Mouse (Mus musculus) stomach, embryonic 15.5 days (tissue): ENCODE measurements at regions not wholly inside any gene's neighbourhood (a gene's known extent, or its start where the extent isn't known, plus 50 kb on each side); places are given as distances from the start of the nearest gene placed in this dataset.

Experiments
- ATAC-seq: fragments of 200-750 bp; cut with Nextera tagmentation; 2 replicates; pipeline ENCODE4 v1.8.0; 2017; ENCODE audit warnings: low read depth, moderate number of reproducible peaks, moderate TSS enrichment; ENCODE audit not compliant: insufficient read depth, low FRiP score
- H3K27ac ChIP-seq: fragments of 300-500 bp; sonication (generic); 2 replicates; pipeline ENCODE4 v1.5.1; 2015; ENCODE audit warnings: mild to moderate bottlenecking, inconsistent platforms
- H3K27me3 ChIP-seq: fragments of 300-500 bp; sonication (generic); replicated peaks from 2 replicates; pipeline ENCODE4 v1.6.1; 2015; ENCODE audit warnings: inconsistent platforms
- H3K36me3 ChIP-seq: fragments of 300-500 bp; sonication (generic); 2 replicates; pipeline ENCODE4 v1.6.1; 2015; ENCODE audit warnings: inconsistent platforms
- H3K4me1 ChIP-seq: fragments of 300-500 bp; sonication (generic); 2 replicates; pipeline ENCODE4 v1.6.1; 2015; ENCODE audit warnings: inconsistent platforms
- H3K4me2 ChIP-seq: fragments of 300-500 bp; sonication (generic); 2 replicates; pipeline ENCODE4 v1.6.1; 2015; ENCODE audit warnings: mild to moderate bottlenecking, inconsistent platforms
- H3K4me3 ChIP-seq: fragments of 300-500 bp; sonication (generic); replicated peaks from 2 replicates; pipeline ENCODE4 v1.5.1; 2015; ENCODE audit warnings: inconsistent platforms
- H3K9ac ChIP-seq: fragments of 300-500 bp; sonication (generic); 2 replicates; pipeline ENCODE4 v1.6.1; 2015; ENCODE audit warnings: inconsistent platforms
- H3K9me3 ChIP-seq: fragments of 300-500 bp; sonication (generic); 2 replicates; pipeline ENCODE4 v1.6.1; 2016; ENCODE audit warnings: inconsistent platforms
- WGBS: fragments of 180-500 bp; shearing (Covaris S2); methylation state at CpG from one replicate; pipeline ENCODE4 v1.1.7; 2015; 5-methylcytosine and 5-hydroxymethylcytosine counted together

GRCm38 (mm10) chr8:11947766-11948165 is 107.5 kb downstream of the Tex29 start:
- H3K9ac ChIP-seq, result no peak overlapping the region
- no peak for ATAC-seq
- no peaks in the 10 kb centered on the region for H3K27me3 ChIP-seq
- H3K27ac ChIP-seq, result no peak overlapping the region
- WGBS, result 83% methylated on average over 8 of the region's 8 CpGs
- no peaks in the 10 kb centered on the region for H3K36me3 ChIP-seq
- no peaks in the 10 kb centered on the region for H3K9me3 ChIP-seq
- no peaks in the 10 kb centered on the region for H3K4me1 ChIP-seq
- no peak overlapping the region for H3K4me2 ChIP-seq
- H3K4me3 ChIP-seq, result no peak overlapping the region

- no peaks in the 10 kb centered on the region for H3K4me1 ChIP-seq
- H3K9ac ChIP-seq, result no peak overlapping the region
- no peak overlapping the region for H3K4me3 ChIP-seq
- no peaks in the 10 kb centered on the region for H3K9me3 ChIP-seq
- 0 out of 2 replicates have a peak, but pooled peaks cover 2% of the 10 kb centered on the region for H3K27me3 ChIP-seq
- no peaks in the 10 kb centered on the region for H3K36me3 ChIP-seq
- H3K4me2 ChIP-seq, result no peak overlapping the region
- H3K27ac ChIP-seq, result no peak overlapping the region
- WGBS, result 21% methylated on average over 7 of the region's 7 CpGs
- no peak for ATAC-seq
These were observed 116.0 kb downstream of the Tex29 start for GRCm38 (mm10) chr8:11956268-11956667.

GRCm38 (mm10) chr8:11957046-11957783 is 116.9 kb downstream of the Tex29 start:
- ATAC-seq, result no peak; the same call in 1 of the 2 replicates
- H3K9ac ChIP-seq, result no peak overlapping the region
- no peaks in the 10 kb centered on the region for H3K4me1 ChIP-seq
- no peak overlapping the region for H3K4me3 ChIP-seq
- no peak overlapping the region for H3K4me2 ChIP-seq
- no peaks in the 10 kb centered on the region for H3K9me3 ChIP-seq
- H3K36me3 ChIP-seq, result no peaks in the 10 kb centered on the region
- H3K27ac ChIP-seq, result no peak overlapping the region
- 62% methylated on average over 7 of the region's 7 CpGs for WGBS
- H3K27me3 ChIP-seq, result 0 out of 2 replicates have a peak, but pooled peaks cover 2% of the 10 kb centered on the region

DNA sequence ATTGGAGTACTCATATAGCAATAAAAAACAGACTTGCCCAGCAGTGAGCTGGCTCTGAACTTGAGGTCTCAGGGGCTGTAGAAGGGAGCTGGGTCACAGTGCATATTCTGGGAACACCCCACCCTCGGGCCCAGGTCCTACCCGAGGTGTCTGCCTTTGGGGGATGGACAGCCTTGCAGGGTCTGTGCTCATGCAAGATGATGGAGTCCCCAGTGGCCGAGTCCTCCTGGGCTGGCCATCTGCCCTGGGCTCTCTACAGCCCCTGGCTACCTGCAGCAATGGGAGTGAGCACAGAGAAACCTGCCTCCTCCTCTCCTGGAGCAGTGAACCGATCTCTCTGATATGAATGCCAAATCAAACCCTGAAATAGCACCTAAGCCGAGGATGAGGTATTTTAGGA is 117.9 kb downstream of the Tex29 start:
- Histone ChIP-seq H3K27me3 (0 out of 2 replicates have a peak, but pooled peaks cover 2% of the 10 kb centered on the region), H3K27ac (no peak overlapping the region), H3K36me3 (no peaks in the 10 kb centered on the region), H3K9me3 (no peaks in the 10 kb centered on the region), H3K4me2 (no peak overlapping the region), H3K9ac (no peak overlapping the region), H3K4me3 (no peak overlapping the region), H3K4me1 (no peaks in the 10 kb centered on the region)
- no peak for ATAC-seq
- WGBS, result 64% methylated on average over 5 of the region's 5 CpGs

- 78% methylated on average over 4 of the region's 4 CpGs for WGBS
- no peak for ATAC-seq
- Histone ChIP-seq H3K27me3 (0 out of 2 replicates have a peak, but pooled peaks cover 2% of the 10 kb centered on the region), H3K4me2 (no peak overlapping the region), H3K36me3 (no peaks in the 10 kb centered on the region), H3K4me3 (no peak overlapping the region), H3K9ac (no peak overlapping the region), H3K27ac (no peak overlapping the region), H3K4me1 (no peaks in the 10 kb centered on the region), H3K9me3 (no peaks in the 10 kb centered on the region)
These were observed 119.2 kb downstream of the Tex29 start for GRCm38 (mm10) chr8:11959466-11959865.

DNA sequence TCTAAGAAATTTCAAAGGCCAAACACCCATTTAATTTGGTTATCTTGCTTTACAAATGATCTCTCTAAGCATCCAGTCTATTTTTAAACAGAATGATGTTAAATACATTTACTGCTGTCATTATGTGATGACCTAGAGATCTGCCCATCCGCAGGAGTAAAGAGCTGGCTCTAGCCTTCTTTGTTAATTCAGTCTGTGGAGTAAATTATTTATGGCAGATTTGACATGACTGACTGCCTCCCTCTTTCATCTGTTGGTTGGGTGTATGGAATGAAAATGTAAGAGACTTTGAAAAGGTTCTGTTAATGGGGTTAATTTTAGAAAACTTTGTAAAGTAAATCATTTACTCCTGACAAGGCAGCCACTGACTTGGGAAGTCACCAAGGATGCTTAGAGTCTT is 123.3 kb downstream of the Tex29 start:
- H3K27me3 ChIP-seq, result 0 out of 2 replicates have a peak, but pooled peaks cover 2% of the 10 kb centered on the region
- no peak overlapping the region for H3K27ac ChIP-seq
- no peak for ATAC-seq
- H3K9ac ChIP-seq, result no peak overlapping the region
- H3K4me2 ChIP-seq, result no peak overlapping the region
- no peaks in the 10 kb centered on the region for H3K9me3 ChIP-seq
- no peaks in the 10 kb centered on the region for H3K4me1 ChIP-seq
- no peaks in the 10 kb centered on the region for H3K36me3 ChIP-seq
- H3K4me3 ChIP-seq, result no peak overlapping the region
- 25% methylated on average over 1 of the region's 1 CpGs for WGBS

DNA sequence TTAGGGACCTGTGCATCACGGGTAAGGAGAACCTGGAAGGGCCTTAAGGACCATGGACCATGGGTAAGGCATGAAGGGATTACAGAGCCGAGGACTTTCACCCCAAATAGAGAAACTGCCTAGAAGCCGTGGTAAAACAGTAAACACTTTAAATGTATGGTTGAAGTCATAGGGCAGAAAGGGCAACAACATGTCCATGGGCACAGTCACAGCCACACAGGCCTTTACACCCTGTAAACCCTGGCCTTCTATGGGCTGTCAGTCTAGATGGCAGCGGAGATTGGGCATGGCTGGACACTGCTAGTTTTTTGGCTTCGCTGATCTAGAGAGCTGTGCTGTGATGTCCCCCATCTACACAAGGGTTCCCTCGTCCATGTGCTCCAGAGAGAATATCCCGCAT is 127.4 kb downstream of the Tex29 start:
- ATAC-seq, result no peak
- H3K4me1 ChIP-seq, result no peaks in the 10 kb centered on the region
- 82% methylated on average over 7 of the region's 7 CpGs for WGBS

GRCm38 (mm10) chr8:11970515-11970914 is 130.2 kb downstream of the Tex29 start:
- ATAC-seq, result no peak
- H3K4me2 ChIP-seq, result no peak overlapping the region
- WGBS, result 85% methylated on average over 9 of the region's 9 CpGs

More for the DNA sequence above, 127.4 kb downstream of the Tex29 start:
- Histone ChIP-seq H3K27ac (no peak overlapping the region), H3K4me2 (no peak overlapping the region), H3K36me3 (no peaks in the 10 kb centered on the region), H3K9me3 (no peaks in the 10 kb centered on the region), H3K27me3 (no peaks in the 10 kb centered on the region), H3K9ac (no peak overlapping the region), H3K4me3 (no peak overlapping the region)

DNA sequence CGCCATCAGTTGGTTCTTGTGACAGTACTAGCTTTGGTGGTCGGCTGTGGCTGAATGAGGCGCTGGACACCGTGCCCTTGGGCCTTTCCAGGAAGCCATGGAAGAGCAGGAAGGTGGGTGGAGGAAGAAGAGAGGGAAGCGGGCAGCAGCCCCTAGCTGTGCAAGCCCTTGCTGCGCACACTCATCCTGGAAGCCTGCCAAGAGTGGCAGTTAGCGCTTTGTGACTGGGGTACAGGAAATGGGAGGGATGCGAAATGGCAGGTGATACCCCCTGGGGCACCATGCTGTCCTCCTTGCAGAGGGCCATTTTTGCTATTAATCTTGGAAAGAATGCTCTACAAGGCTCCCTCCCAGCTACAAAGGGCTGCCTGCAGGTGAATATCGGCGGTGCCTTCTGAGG is 133.2 kb downstream of the Tex29 start:
- Histone ChIP-seq H3K9ac (no peak overlapping the region), H3K4me1 (no peaks in the 10 kb centered on the region), H3K4me3 (no peak overlapping the region), H3K4me2 (no peak overlapping the region), H3K27me3 (no peaks in the 10 kb centered on the region), H3K9me3 (no peaks in the 10 kb centered on the region), H3K27ac (no peak overlapping the region), H3K36me3 (no peaks in the 10 kb centered on the region)
- ATAC-seq, result no peak
- 61% methylated on average over 10 of the region's 10 CpGs for WGBS

More at GRCm38 (mm10) chr8:11970515-11970914, 130.2 kb downstream of the Tex29 start:
- no peak overlapping the region for H3K27ac ChIP-seq
- no peak overlapping the region for H3K9ac ChIP-seq
- no peaks in the 10 kb centered on the region for H3K36me3 ChIP-seq
- H3K27me3 ChIP-seq, result no peaks in the 10 kb centered on the region
- H3K9me3 ChIP-seq, result no peaks in the 10 kb centered on the region
- H3K4me3 ChIP-seq, result no peak overlapping the region
- H3K4me1 ChIP-seq, result no peaks in the 10 kb centered on the region

DNA sequence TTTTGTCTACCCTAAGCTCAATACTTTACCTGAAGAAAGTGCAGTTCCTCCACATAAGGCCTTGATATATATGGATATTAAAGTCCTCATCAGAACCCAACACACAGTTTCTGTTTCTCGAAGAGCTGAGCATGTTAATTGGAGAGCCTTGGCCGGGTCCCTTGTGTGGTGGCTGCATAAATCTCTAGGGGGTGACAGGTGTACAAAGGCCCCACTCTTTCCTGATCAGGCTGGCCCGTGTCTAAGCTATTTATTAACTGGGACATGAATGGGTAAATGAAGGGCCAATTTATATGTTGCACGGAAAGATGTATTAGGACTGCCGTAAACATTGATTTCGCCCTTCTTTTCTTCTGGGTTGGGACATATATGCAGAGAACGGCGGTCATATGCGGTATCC is 136.8 kb downstream of the Tex29 start:
- Histone ChIP-seq H3K27me3 (no peaks in the 10 kb centered on the region), H3K36me3 (no peaks in the 10 kb centered on the region), H3K9ac (no peak overlapping the region), H3K4me2 (no peak overlapping the region), H3K9me3 (no peaks in the 10 kb centered on the region), H3K4me3 (no peak overlapping the region), H3K4me1 (no peaks in the 10 kb centered on the region), H3K27ac (no peak overlapping the region)
- 48% methylated on average over 9 of the region's 9 CpGs for WGBS
- no peak for ATAC-seq

GRCm38 (mm10) chr8:11979056-11979455 is 138.8 kb downstream of the Tex29 start:
- no peak overlapping the region for H3K9ac ChIP-seq
- no peaks in the 10 kb centered on the region for H3K9me3 ChIP-seq
- WGBS, result 70% methylated on average over 1 of the region's 1 CpGs
- H3K36me3 ChIP-seq, result no peaks in the 10 kb centered on the region
- H3K27ac ChIP-seq, result no peak overlapping the region
- H3K4me3 ChIP-seq, result no peak overlapping the region
- H3K27me3 ChIP-seq, result no peaks in the 10 kb centered on the region
- no peak for ATAC-seq
- H3K4me1 ChIP-seq, result no peaks in the 10 kb centered on the region
- no peak overlapping the region for H3K4me2 ChIP-seq

DNA sequence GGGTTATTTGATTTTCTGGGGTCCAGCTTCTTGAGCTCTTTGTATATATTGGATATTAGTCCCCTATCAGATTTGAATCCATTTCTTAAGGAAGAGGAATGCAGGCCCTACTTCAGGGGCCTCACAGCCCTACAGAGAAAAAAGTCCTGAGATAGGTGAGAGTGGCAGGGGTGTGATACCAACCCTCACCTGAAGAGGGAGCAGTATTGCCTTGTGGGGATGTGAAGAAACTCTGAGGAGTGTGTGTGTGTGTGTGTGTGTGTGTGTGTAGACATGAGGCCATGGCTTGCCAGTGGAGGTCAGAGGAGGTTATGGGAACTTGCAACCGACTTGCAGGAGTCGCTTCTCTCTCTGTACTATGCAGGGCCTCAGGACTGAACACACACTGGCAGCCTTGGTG is 141.2 kb downstream of the Tex29 start:
- H3K36me3 ChIP-seq, result no peaks in the 10 kb centered on the region
- H3K27me3 ChIP-seq, result no peaks in the 10 kb centered on the region
- no peak overlapping the region for H3K9ac ChIP-seq
- no peaks in the 10 kb centered on the region for H3K4me1 ChIP-seq
- H3K4me2 ChIP-seq, result no peak overlapping the region
- no peak overlapping the region for H3K4me3 ChIP-seq
- WGBS, result 68% methylated on average over 2 of the region's 2 CpGs
- H3K9me3 ChIP-seq, result no peaks in the 10 kb centered on the region
- no peak for ATAC-seq
- H3K27ac ChIP-seq, result no peak overlapping the region
